Mouse (Mus musculus) lung, postnatal 36 days (tissue): ENCODE results near the gene Rpusd1.
A peak's percentile ranks its signal among the peaks of the same experiment; 100 is the strongest.

Experiments used
- DNase-seq: peaks from one replicate; pipeline ENCODE4 v3.0.0; 2022; ENCODE audit warnings: mixed read lengths

Rpusd1 gene

GRCm38 (mm10) chr17:25727265-25728008 is at the start of gene Rpusd1, which contains the start of gene Chtf18:
Rpusd1 (plus strand) TSS chr17:25727670.
Chtf18 (minus strand) TSS chr17:25727419.
- peak; percentile 100 for DNase-seq

- no peak for DNase-seq
Observed at GRCm38 (mm10) chr17:25677969-25678368, 49.5 kb upstream of the Rpusd1 start.

- DNase-seq, result no peak
Observed at GRCm38 (mm10) chr17:25679818-25680217, 47.7 kb upstream of the Rpusd1 start.

- DNase-seq, result no peak
Observed at GRCm38 (mm10) chr17:25681636-25682035, 45.8 kb upstream of the Rpusd1 start.

- DNase-seq, result no peak
Observed at GRCm38 (mm10) chr17:25686323-25686722, 41.1 kb upstream of the Rpusd1 start.

GRCm38 (mm10) chr17:25688922-25689321 is 38.5 kb upstream of the Rpusd1 start:
- no peak for DNase-seq

- DNase-seq, result no peak
Observed at GRCm38 (mm10) chr17:25696263-25696662, 31.2 kb upstream of the Rpusd1 start.

- peak; percentile 84 for DNase-seq
Observed at GRCm38 (mm10) chr17:25698446-25698845, 29.0 kb upstream of the Rpusd1 start.

GRCm38 (mm10) chr17:25700863-25701496 is 26.5 kb upstream of the Rpusd1 start:
- no peak for DNase-seq

- no peak for DNase-seq
Observed at GRCm38 (mm10) chr17:25709994-25710393, 17.5 kb upstream of the Rpusd1 start.

- DNase-seq, result no peak
Observed at GRCm38 (mm10) chr17:25711136-25711535, 16.3 kb upstream of the Rpusd1 start.

GRCm38 (mm10) chr17:25715627-25716026 is 11.8 kb upstream of the Rpusd1 start:
- no peak for DNase-seq

- DNase-seq, result no peak
Observed at GRCm38 (mm10) chr17:25716130-25716529, 11.3 kb upstream of the Rpusd1 start.

- DNase-seq, result no peak
Observed at GRCm38 (mm10) chr17:25716711-25717637, 10.5 kb upstream of the Rpusd1 start, which contains the start of gene Gng13. Gng13 (plus strand) TSS chr17:25717171.

GRCm38 (mm10) chr17:25717691-25718090 is 9.8 kb upstream of the Rpusd1 start:
- no peak for DNase-seq

GRCm38 (mm10) chr17:25721476-25721875 is 6.0 kb upstream of the Rpusd1 start:
- no peak for DNase-seq

GRCm38 (mm10) chr17:25723470-25723869 is 4.0 kb upstream of the Rpusd1 start:
- DNase-seq, result no peak

- no peak for DNase-seq
Observed at GRCm38 (mm10) chr17:25723919-25724318, 3.6 kb upstream of the Rpusd1 start.

GRCm38 (mm10) chr17:25725264-25725663 is 2.2 kb upstream of the Rpusd1 start:
- no peak for DNase-seq

GRCm38 (mm10) chr17:25728009-25728270 is 470 bp downstream of the Rpusd1 start:
- no peak for DNase-seq

GRCm38 (mm10) chr17:25732082-25732481 is 4.6 kb downstream of the Rpusd1 start:
- DNase-seq, result peak; percentile 90

GRCm38 (mm10) chr17:25735246-25735645 is 7.8 kb downstream of the Rpusd1 start:
- no peak for DNase-seq

GRCm38 (mm10) chr17:25735745-25736144 is 8.3 kb downstream of the Rpusd1 start, which contains the start of gene Mslnl:
Mslnl (plus strand) TSS chr17:25736042.
- no peak for DNase-seq
